Comparison of ENCODE assay signal across 8 mouse cellular contexts in the genomic region with DNA sequence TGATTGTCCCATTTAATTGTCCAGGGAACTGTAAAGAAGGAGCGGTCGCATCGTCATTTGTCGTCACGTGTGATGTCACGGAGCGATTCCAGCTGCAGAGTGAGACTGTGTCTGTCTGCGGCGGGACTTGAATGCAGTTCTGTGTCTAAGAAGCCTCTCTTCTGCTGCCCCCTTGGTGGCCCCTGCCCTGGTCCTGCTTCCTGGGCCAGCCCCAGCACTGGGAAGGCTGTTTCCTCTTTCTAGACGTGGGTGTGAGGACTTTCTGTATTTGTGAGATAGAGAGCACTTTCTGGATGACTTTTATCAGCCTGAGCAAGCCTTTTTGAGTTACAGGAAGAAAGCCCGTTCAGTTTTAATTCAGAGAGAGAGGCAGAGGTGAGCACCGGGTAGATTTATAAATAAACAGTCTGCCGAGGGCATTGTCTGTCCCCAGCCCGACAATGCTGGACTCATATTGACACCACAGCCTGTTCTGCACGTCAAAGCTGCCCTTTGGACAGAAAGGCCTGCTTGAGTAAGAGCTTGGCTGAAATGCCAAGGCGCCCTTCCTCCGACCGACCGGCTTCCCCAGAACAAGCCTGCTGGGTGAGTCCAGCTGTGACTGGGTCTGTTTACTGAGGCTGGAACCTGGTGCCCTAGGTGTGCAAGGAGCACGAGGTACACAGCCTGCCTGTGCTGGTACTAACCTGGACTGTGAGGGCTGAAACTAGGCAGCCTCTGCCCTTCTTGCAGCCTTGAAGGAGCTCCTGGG. TPM values are rescaled to one million over a fixed set of nuclear protein-coding genes. Genes with fewer than 3 reads are reported as not detected.
DNase-seq lines count a peak whose midpoint lies in the region; ATAC-seq and TF ChIP-seq lines count a peak whose summit lies in the region.

No protein-coding gene starts in this region.

- no peak overlapping the region for H3K4me2 ChIP-seq in forebrain, embryonic 11.5 days (ENCODE audit: low read depth, low read length, severe bottlenecking)
- H3K4me2 ChIP-seq in heart, embryonic 11.5 days, result peak overlapping the region; percentile 42
- H3K4me2 ChIP-seq in kidney, embryonic 14.5 days (replicated peaks; ENCODE audit: low read depth, low read length), result peak overlapping the region; percentile 12; the same call in 1 of the 2 replicates

- no peak for TF ChIP-seq CTCF in bone marrow, adult 2 months (IDR thresholded peaks at IDR 0.05; ENCODE audit: control insufficient read depth, insufficient read depth, low read length)

- TF ChIP-seq POLR2A in bone marrow, adult 2 months (IDR thresholded peaks at IDR 0.05; ENCODE audit: borderline replicate concordance, control insufficient read depth, low read depth, low read length), result no peak; the same call in 1 of the 2 replicates

- no peak overlapping the region for H3K4me3 ChIP-seq in forebrain, embryonic 10.5 days
- no peak overlapping the region for H3K4me3 ChIP-seq in forebrain, embryonic 11.5 days (ENCODE audit: low read depth, low read length)
- H3K4me3 ChIP-seq in bone marrow, adult 2 months (replicated peaks; ENCODE audit: control insufficient read depth, low read depth, low read length), result peak overlapping the region; percentile 49
- no peak overlapping the region for H3K4me3 ChIP-seq in heart, embryonic 11.5 days (ENCODE audit: low read depth, low read length)
- no peak overlapping the region for H3K4me3 ChIP-seq in kidney, embryonic 14.5 days (ENCODE audit: low read length)

- no peak overlapping the region; the same call in 1 of the 2 replicates for H3K9ac ChIP-seq in forebrain, embryonic 11.5 days (ENCODE audit: low read length)
- peak overlapping the region; percentile 59 for H3K9ac ChIP-seq in heart, embryonic 11.5 days (ENCODE audit: low read depth, low read length)
- 0 out of 2 replicates have a peak overlapping the region, but pooled peaks have one; percentile 12 for H3K9ac ChIP-seq in kidney, embryonic 14.5 days (ENCODE audit: low read depth, low read length)

- 74% methylated on average over 20 of the region's 20 CpGs for WGBS in forebrain, embryonic 10.5 days
- WGBS in forebrain, embryonic 11.5 days, result 72% methylated on average over 20 of the region's 20 CpGs
- WGBS in bone marrow, adult 2 months, result 9% methylated on average over 20 of the region's 20 CpGs
- WGBS in heart, embryonic 11.5 days (ENCODE audit: insufficient replicate concordance), result 40% methylated on average over 20 of the region's 20 CpGs
- WGBS in kidney, embryonic 14.5 days, result 49% methylated on average over 20 of the region's 20 CpGs

- peaks cover 34% of the 10 kb centered on the region for H3K36me3 ChIP-seq in forebrain, embryonic 10.5 days (replicated peaks)
- no peaks in the 10 kb centered on the region; the same call in 1 of the 2 replicates for H3K36me3 ChIP-seq in forebrain, embryonic 11.5 days (ENCODE audit: control insufficient read depth, insufficient read depth, low read length)
- H3K36me3 ChIP-seq in heart, embryonic 11.5 days (ENCODE audit: control insufficient read depth, insufficient read depth, low read length), result no peaks in the 10 kb centered on the region
- peaks cover 3% of the 10 kb centered on the region; the same call in 1 of the 2 replicates for H3K36me3 ChIP-seq in kidney, embryonic 14.5 days (ENCODE audit: control insufficient read depth, insufficient read depth, low read length)

- H3K4me1 ChIP-seq in forebrain, embryonic 10.5 days, result peaks cover 100% of the 10 kb centered on the region
- H3K4me1 ChIP-seq in forebrain, embryonic 11.5 days (replicated peaks; ENCODE audit: control insufficient read depth, insufficient read depth, low read length), result peaks cover 34% of the 10 kb centered on the region
- peaks cover 23% of the 10 kb centered on the region for H3K4me1 ChIP-seq in bone marrow, adult 2 months (ENCODE audit: control insufficient read depth, insufficient read depth, low read length)
- H3K4me1 ChIP-seq in heart, embryonic 11.5 days (ENCODE audit: control insufficient read depth, insufficient read depth, low read length), result peaks cover 90% of the 10 kb centered on the region
- H3K4me1 ChIP-seq in kidney, embryonic 14.5 days (ENCODE audit: control insufficient read depth, insufficient read depth, low read length), result peaks cover 90% of the 10 kb centered on the region

- no peak for ATAC-seq in forebrain, embryonic 11.5 days (replicated peaks; ENCODE audit: low FRiP score)
- ATAC-seq in heart, embryonic 11.5 days (replicated peaks; ENCODE audit: insufficient number of reproducible peaks, low FRiP score, low TSS enrichment), result no peak
- ATAC-seq in kidney, embryonic 14.5 days (ENCODE audit: low FRiP score, low TSS enrichment), result no peak

- H3K27ac ChIP-seq in forebrain, embryonic 10.5 days, result peak overlapping the region; percentile 48
- H3K27ac ChIP-seq in forebrain, embryonic 11.5 days (ENCODE audit: low read depth, low read length), result no peak overlapping the region
- H3K27ac ChIP-seq in bone marrow, adult 2 months (ENCODE audit: control insufficient read depth, insufficient read depth, low read depth, low read length, poor library complexity), result peak overlapping the region; percentile 87
- H3K27ac ChIP-seq in heart, embryonic 11.5 days (ENCODE audit: low read depth, low read length), result peak overlapping the region; percentile 86
- peak overlapping the region; percentile 65 for H3K27ac ChIP-seq in kidney, embryonic 14.5 days (ENCODE audit: low read depth, low read length)

- H3K27me3 ChIP-seq in forebrain, embryonic 10.5 days (ENCODE audit: poor library complexity, severe bottlenecking), result no peaks in the 10 kb centered on the region
- no peaks in the 10 kb centered on the region for H3K27me3 ChIP-seq in forebrain, embryonic 11.5 days (ENCODE audit: control insufficient read depth, insufficient read depth, low read length)
- H3K27me3 ChIP-seq in heart, embryonic 11.5 days (ENCODE audit: control insufficient read depth, insufficient read depth, low read length), result no peaks in the 10 kb centered on the region
- H3K27me3 ChIP-seq in kidney, embryonic 14.5 days (ENCODE audit: control insufficient read depth, insufficient read depth, low read length), result no peaks in the 10 kb centered on the region

- H3K9me3 ChIP-seq in forebrain, embryonic 10.5 days, result no peaks in the 10 kb centered on the region
- no peaks in the 10 kb centered on the region for H3K9me3 ChIP-seq in forebrain, embryonic 11.5 days (ENCODE audit: control insufficient read depth, low read length)
- no peaks in the 10 kb centered on the region for H3K9me3 ChIP-seq in heart, embryonic 11.5 days (replicated peaks; ENCODE audit: control insufficient read depth, low read length)
- H3K9me3 ChIP-seq in kidney, embryonic 14.5 days (ENCODE audit: control insufficient read depth, low read length), result no peaks in the 10 kb centered on the region

- DNase-seq in forebrain, embryonic 10.5 days (ENCODE audit: extremely low spot score, low spot score), result no peak
- no peak for DNase-seq in forebrain, embryonic 11.5 days (ENCODE audit: low spot score)
- peak; percentile 75 for DNase-seq in lung, postnatal 14 days
- peak; percentile 64 to 80 for DNase-seq in spleen, postnatal 4 days (ENCODE audit: low spot score in 2 of 2)
- no peak for DNase-seq in ovary, postnatal 36 days (ENCODE audit: low spot score)

RNA-seq across cellular contexts. Expression of gene Zmiz1, which starts 22.1 kb away (rescaled TPM):
- 38.8 and 42.5 TPM in 2 replicates for polyA plus RNA-seq in forebrain, embryonic 10.5 days (2016; fragmentation: Nextera tagmentation; extraction: Ambion mirVana)
- polyA plus RNA-seq in forebrain, embryonic 11.5 days (2014; fragmentation: Nextera tagmentation; extraction: Ambion mirVana), result 70.1 and 71.2 TPM in 2 replicates
- 12.6 and 27.2 TPM in 2 replicates for polyA plus RNA-seq in bone marrow, adult 2 months (2011; ENCODE audit: insufficient read depth, insufficient read length, low replicate concordance, missing spikeins)
- polyA plus RNA-seq in heart, embryonic 11.5 days (2014; fragmentation: Nextera tagmentation; extraction: Ambion mirVana), result 34.9 and 36.2 TPM in 2 replicates
- 43.3 and 57.3 TPM in 2 replicates for polyA plus RNA-seq in kidney, embryonic 14.5 days (2014; fragmentation: Nextera tagmentation; extraction: Ambion mirVana)

Comparison
In these comparisons a context has a peak if more than half of its experiments do, and no peak if none do; other contexts are left out.
1. DNase-seq: peak in lung, postnatal 14 days (single experiment) and spleen, postnatal 4 days (2 of 2); none in forebrain, embryonic 10.5 days (single experiment), forebrain, embryonic 11.5 days (single experiment) and ovary, postnatal 36 days (single experiment).